Mouse (Mus musculus): ENCODE measurements around the gene Ddx5. TPM values are rescaled to one million over a fixed set of nuclear protein-coding genes. Genes with fewer than 3 reads are reported as not detected.
"Not testable (repeated sequence)": the region's sequence is repeated elsewhere in the genome, so short reads cannot be mapped to it uniquely, and the experiment has no call there.

Gene Ddx5
- total RNA-seq, 2 experiments from 2014 or later: 574 to 675 TPM

- no peak for DNase-seq (ENCODE audit: low spot score in 2 of 2)
- intact Hi-C loops (cut with DNase I): no loop called here
These were observed 18.6 kb downstream of the Ddx5 start for GRCm38 (mm10) chr11:106770195-106770974.

- intact Hi-C loops (cut with DNase I): no loop called here
- no peak for DNase-seq (ENCODE audit: low spot score in 2 of 2)
These were observed 21.5 kb downstream of the Ddx5 start for GRCm38 (mm10) chr11:106767516-106767915.

GRCm38 (mm10) chr11:106766611-106767162 is 22.3 kb downstream of the Ddx5 start:
- DNase-seq (ENCODE audit: low spot score in 2 of 2): no peak
- intact Hi-C loops (cut with DNase I): no loop called here

- intact Hi-C loops (cut with DNase I): no loop called here
- DNase-seq (ENCODE audit: low spot score in 2 of 2): no peak
These were observed 26.2 kb downstream of the Ddx5 start for GRCm38 (mm10) chr11:106762800-106763185.

- no peak for DNase-seq (ENCODE audit: low spot score in 2 of 2)
- intact Hi-C loops (cut with DNase I): no loop called here
These were observed 26.7 kb downstream of the Ddx5 start for GRCm38 (mm10) chr11:106762139-106762799.

GRCm38 (mm10) chr11:106760511-106760910 is 28.5 kb downstream of the Ddx5 start:
- no peak for DNase-seq (ENCODE audit: low spot score in 2 of 2)
- intact Hi-C loops (cut with DNase I): no loop called here

- intact Hi-C loops (cut with DNase I): no loop called here
These were observed 30.0 kb downstream of the Ddx5 start for GRCm38 (mm10) chr11:106759028-106759427.

GRCm38 (mm10) chr11:106755583-106755982 is 33.4 kb downstream of the Ddx5 start:
- no peak for DNase-seq (ENCODE audit: low spot score in 2 of 2)

More at GRCm38 (mm10) chr11:106759028-106759427, 30.0 kb downstream of the Ddx5 start:
- no peak for DNase-seq (ENCODE audit: low spot score in 2 of 2)

GRCm38 (mm10) chr11:106753314-106753713 is 35.7 kb downstream of the Ddx5 start:
- intact Hi-C loops (cut with DNase I): no loop called here

More at GRCm38 (mm10) chr11:106755583-106755982, 33.4 kb downstream of the Ddx5 start:
- intact Hi-C loops (cut with DNase I): no loop called here

GRCm38 (mm10) chr11:106752103-106752502 is 36.9 kb downstream of the Ddx5 start:
- intact Hi-C loops (cut with DNase I): no loop called here
- DNase-seq (ENCODE audit: low spot score in 2 of 2): no peak

More at GRCm38 (mm10) chr11:106753314-106753713, 35.7 kb downstream of the Ddx5 start:
- DNase-seq (ENCODE audit: low spot score in 2 of 2): no peak

GRCm38 (mm10) chr11:106751039-106752018 is 37.7 kb downstream of the Ddx5 start, which contains the start of gene Milr1:
TSS of gene Milr1 (plus strand) at chr11:106751226.
- no peak for DNase-seq (ENCODE audit: low spot score in 2 of 2)
- intact Hi-C loops (cut with DNase I): no loop called here

- intact Hi-C loops (cut with DNase I): no loop called here
- DNase-seq (ENCODE audit: low spot score in 2 of 2): no peak
These were observed 38.7 kb downstream of the Ddx5 start, which contains the start of gene Pecam1 for GRCm38 (mm10) chr11:106750121-106750751. TSS of gene Pecam1 (minus strand) at chr11:106750628.

- DNase-seq (ENCODE audit: low spot score in 2 of 2): not testable (repeated sequence)
- intact Hi-C loops (cut with DNase I): loop anchor here (5.0 to 10.0 kb wide), 2 partner anchors 237 to 335 kb away; no protein-coding TSS in a partner anchor
These were observed 39.3 kb downstream of the Ddx5 start for GRCm38 (mm10) chr11:106749557-106750120.

- intact Hi-C loops (cut with DNase I): loop anchor here (5.0 to 10.0 kb wide), 2 partner anchors 233 to 330 kb away; no protein-coding TSS in a partner anchor
These were observed 44.0 kb downstream of the Ddx5 start for GRCm38 (mm10) chr11:106744949-106745348.

GRCm38 (mm10) chr11:106742388-106742841 is 46.6 kb downstream of the Ddx5 start:
- intact Hi-C loops (cut with DNase I): loop anchor here (1.0 to 10.0 kb wide), 2 partner anchors 94 to 328 kb away; no protein-coding TSS in a partner anchor
- no peak for DNase-seq (ENCODE audit: low spot score in 2 of 2)

More at GRCm38 (mm10) chr11:106744949-106745348, 44.0 kb downstream of the Ddx5 start:
- no peak for DNase-seq (ENCODE audit: low spot score in 2 of 2)

GRCm38 (mm10) chr11:106741826-106742225 is 47.2 kb downstream of the Ddx5 start:
- no peak for DNase-seq (ENCODE audit: low spot score in 2 of 2)
- intact Hi-C loops (cut with DNase I): loop anchor here (1.0 to 10.0 kb wide), 2 partner anchors 94 to 327 kb away; no protein-coding TSS in a partner anchor

GRCm38 (mm10) chr11:106741232-106741631 is 47.8 kb downstream of the Ddx5 start:
- no peak for DNase-seq (ENCODE audit: low spot score in 2 of 2)
- intact Hi-C loops (cut with DNase I): loop anchor here (10.0 kb wide), 1 partner anchor 326 kb away; no protein-coding TSS in a partner anchor

GRCm38 (mm10) chr11:106740724-106741123 is 48.3 kb downstream of the Ddx5 start:
- DNase-seq (ENCODE audit: low spot score in 2 of 2): not testable (repeated sequence)
- intact Hi-C loops (cut with DNase I): loop anchor here (10.0 kb wide), 1 partner anchor 326 kb away; no protein-coding TSS in a partner anchor
